Comparison of ENCODE assay signal across 13 mouse cellular contexts in genomic region chr4:151738280-151738679, GRCm38 (mm10).
DNase-seq lines count a peak whose midpoint lies in the region; ATAC-seq lines count a peak whose summit lies in the region.
"Had no signal": no experiment of that assay in that cellular context is flagged by ENCODE, and none has a peak within 500 bp of the region (broad histone marks: within the 10 kb centered on the region; RNA-seq: fewer than 3 reads in every experiment).

No protein-coding gene starts in this region.

- H3K36me3 ChIP-seq in hindbrain, embryonic 13.5 days: no peaks in the 10 kb centered on the region

- no peaks in the 10 kb centered on the region for H3K9me3 ChIP-seq in hindbrain, embryonic 13.5 days

- no peak overlapping the region for H3K9ac ChIP-seq in hindbrain, embryonic 13.5 days
- H3K9ac ChIP-seq: liver, postnatal 0 days had no signal

- no peak overlapping the region for H3K4me2 ChIP-seq in hindbrain, embryonic 13.5 days

- DNase-seq in frontal cortex, postnatal 36 days (ENCODE audit: low spot score in 2 of 2): no peak
- DNase-seq in layer of hippocampus, adult 11-12 months (ENCODE audit: low spot score): peak; percentile 21
- no peak for DNase-seq in layer of hippocampus, adult 9-10 months (ENCODE audit: low spot score)
- DNase-seq in brain, adult 2 months (ENCODE audit: low read depth, low spot score): peak; percentile 44
- DNase-seq in adrenal gland, postnatal 14 days: no peak
- no peak for DNase-seq in embryo, embryonic 10 days (ENCODE audit: low spot score)
- DNase-seq: gastrocnemius, adult 2 months; liver, postnatal 0 days; thymus, adult 18-20 months had no signal

- H3K4me1 ChIP-seq in hindbrain, embryonic 13.5 days (replicated peaks): peaks cover 43% of the 10 kb centered on the region

- peak overlapping the region; percentile 76 for H3K27ac ChIP-seq in hindbrain, embryonic 13.5 days
- H3K27ac ChIP-seq: gastrocnemius, adult 2 months had no signal

- WGBS in hindbrain, embryonic 13.5 days: 68% methylated on average over 5 of the region's 5 CpGs

- ATAC-seq in frontal cortex, adult (ENCODE audit: low TSS enrichment): peak; percentile 44; the same call in 1 of the 2 replicates
- ATAC-seq in hindbrain, embryonic 13.5 days (ENCODE audit: low FRiP score): no peak
- ATAC-seq: liver, postnatal 0 days had no signal

- H3K4me3 ChIP-seq in hindbrain, embryonic 13.5 days: no peak overlapping the region
- H3K4me3 ChIP-seq: gastrocnemius, adult 2 months; megakaryocyte, embryonic 14.5 days; myocyte had no signal

- H3K27me3 ChIP-seq in hindbrain, embryonic 13.5 days: no peaks in the 10 kb centered on the region

Comparison
In these comparisons a context has a peak if more than half of its experiments do, and no peak if none do; other contexts are left out.
1. DNase-seq: peak in layer of hippocampus, adult 11-12 months (single experiment) and brain, adult 2 months (single experiment); none in frontal cortex, postnatal 36 days (0 of 2), layer of hippocampus, adult 9-10 months (single experiment), adrenal gland, postnatal 14 days (single experiment) and embryo, embryonic 10 days (single experiment).